Mouse (Mus musculus) midbrain, embryonic 13.5 days (tissue): Measurements from ENCODE around the gene Med1. TPM values are rescaled to one million over a fixed set of nuclear protein-coding genes. Genes with fewer than 3 reads are reported as not detected.
"Not testable (repeated sequence)": the region's sequence is repeated elsewhere in the genome, so short reads cannot be mapped to it uniquely, and the experiment has no call there.

Experiments used
- ATAC-seq: fragments of 200-750 bp; cut with Nextera tagmentation; 2 replicates; pipeline ENCODE4 v1.8.0; 2017; ENCODE audit warnings: mild to moderate bottlenecking, moderate TSS enrichment, moderate library complexity
- H3K27ac ChIP-seq: fragments of 300-500 bp; sonication (generic); 2 replicates; pipeline ENCODE4 v1.5.1; 2015; ENCODE audit warnings: inconsistent platforms, mild to moderate bottlenecking, moderate library complexity
- H3K27me3 ChIP-seq: fragments of 300-500 bp; sonication (generic); 2 replicates; pipeline ENCODE4 v1.6.1; 2015; ENCODE audit warnings: mild to moderate bottlenecking, inconsistent platforms
- H3K36me3 ChIP-seq: fragments of 300-500 bp; sonication (generic); 2 replicates; pipeline ENCODE4 v1.6.1; 2015; ENCODE audit warnings: mild to moderate bottlenecking, inconsistent platforms
- H3K4me1 ChIP-seq: fragments of 300-500 bp; sonication (generic); replicated peaks from 2 replicates; pipeline ENCODE4 v1.6.1; 2015; ENCODE audit warnings: inconsistent platforms
- H3K4me2 ChIP-seq: fragments of 300-500 bp; sonication (generic); replicated peaks from 2 replicates; pipeline ENCODE4 v1.6.1; 2015; ENCODE audit warnings: moderate library complexity, mild to moderate bottlenecking, inconsistent platforms
- H3K4me3 ChIP-seq: fragments of 300-500 bp; sonication (generic); replicated peaks from 2 replicates; pipeline ENCODE4 v1.5.1; 2015; ENCODE audit warnings: mild to moderate bottlenecking, inconsistent platforms
- H3K9ac ChIP-seq: fragments of 300-500 bp; sonication (generic); replicated peaks from 2 replicates; pipeline ENCODE4 v1.6.1; 2015; ENCODE audit warnings: mild to moderate bottlenecking, inconsistent platforms
- H3K9me3 ChIP-seq: fragments of 300-500 bp; sonication (generic); 2 replicates; pipeline ENCODE4 v1.6.1; 2016; ENCODE audit warnings: mild to moderate bottlenecking, inconsistent platforms
- WGBS: fragments of 180-500 bp; shearing (Covaris S2); methylation state at CpG from one replicate; pipeline ENCODE4 v1.1.7; 2015; 5-methylcytosine and 5-hydroxymethylcytosine counted together
- polyA plus RNA-seq: library from polyadenylated mRNA; unstranded; fragments of >200 nt; fragmentation: Nextera tagmentation; extraction: Ambion mirVana; gene quantifications from 2 replicates; pipeline ENCODE4 v1.2.1, GENCODE M21; 2015

Gene Med1
- polyA plus RNA-seq, 1 experiment from 2014 or later: 74.3 TPM

- Histone ChIP-seq H3K27ac (peak overlapping the region; percentile 100), H3K36me3 (no peaks in the 10 kb centered on the region), H3K4me3 (peak overlapping the region; percentile 94), H3K4me1 (peaks cover 29% of the 10 kb centered on the region), H3K9ac (peak overlapping the region; percentile 81), H3K9me3 (no peaks in the 10 kb centered on the region), H3K4me2 (peak overlapping the region; percentile 84), H3K27me3 (no peaks in the 10 kb centered on the region; the same call in 1 of the 2 replicates)
- ATAC-seq: peak; percentile 39
- 2% methylated on average over 27 of the region's 27 CpGs for WGBS
Observed at GRCm38 (mm10) chr11:98201791-98202640, 8.9 kb upstream of the Med1 start.

- Histone ChIP-seq H3K4me1 (peaks cover 18% of the 10 kb centered on the region), H3K4me3 (no peak overlapping the region), H3K36me3 (peaks cover 36% of the 10 kb centered on the region), H3K27me3 (no peaks in the 10 kb centered on the region), H3K9ac (no peak overlapping the region), H3K27ac (no peak overlapping the region), H3K4me2 (no peak overlapping the region), H3K9me3 (no peaks in the 10 kb centered on the region)
- ATAC-seq: no peak
- 91% methylated on average over 5 of the region's 5 CpGs for WGBS
Observed at GRCm38 (mm10) chr11:98190820-98191219, 2.3 kb downstream of the Med1 start.

- no peak overlapping the region for H3K4me3 ChIP-seq
- H3K9me3 ChIP-seq: no peaks in the 10 kb centered on the region
- H3K27me3 ChIP-seq: no peaks in the 10 kb centered on the region
- peaks cover 15% of the 10 kb centered on the region for H3K4me1 ChIP-seq
- WGBS: 93% methylated on average over 9 of the region's 9 CpGs
- H3K9ac ChIP-seq: no peak overlapping the region
- no peak for ATAC-seq
- peaks cover 64% of the 10 kb centered on the region for H3K36me3 ChIP-seq
- no peak overlapping the region for H3K4me2 ChIP-seq
- H3K27ac ChIP-seq: no peak overlapping the region
Observed at GRCm38 (mm10) chr11:98187640-98188395, 5.3 kb downstream of the Med1 start.

- ATAC-seq, H3K27ac ChIP-seq, H3K9ac ChIP-seq, H3K9me3 ChIP-seq, H3K4me1 ChIP-seq, H3K4me2 ChIP-seq, H3K4me3 ChIP-seq, H3K27me3 ChIP-seq: not testable (repeated sequence)
- WGBS: 97% methylated on average over 3 of the region's 3 CpGs
- H3K36me3 ChIP-seq: peaks cover 82% of the 10 kb centered on the region
Observed at GRCm38 (mm10) chr11:98182149-98182548, 10.9 kb downstream of the Med1 start.

GRCm38 (mm10) chr11:98168400-98168799 lies 24.7 kb downstream of the Med1 start:
- Histone ChIP-seq H3K4me3 (no peak overlapping the region), H3K4me2 (no peak overlapping the region), H3K27ac (no peak overlapping the region), H3K27me3 (no peaks in the 10 kb centered on the region), H3K4me1 (no peaks in the 10 kb centered on the region), H3K9me3 (no peaks in the 10 kb centered on the region), H3K36me3 (peaks cover 79% of the 10 kb centered on the region), H3K9ac (no peak overlapping the region)
- ATAC-seq: no peak
- 82% methylated on average over 1 of the region's 1 CpGs for WGBS

GRCm38 (mm10) chr11:98155094-98155493 lies 38.0 kb downstream of the Med1 start:
- 90% methylated on average over 6 of the region's 6 CpGs for WGBS
- Histone ChIP-seq H3K9ac (no peak overlapping the region), H3K27ac (no peak overlapping the region), H3K4me2 (no peak overlapping the region), H3K27me3 (no peaks in the 10 kb centered on the region), H3K9me3 (no peaks in the 10 kb centered on the region), H3K4me1 (peaks cover 3% of the 10 kb centered on the region; the same call in 1 of the 2 replicates), H3K4me3 (no peak overlapping the region), H3K36me3 (peaks cover 53% of the 10 kb centered on the region)
- no peak for ATAC-seq

- Histone ChIP-seq H3K36me3 (peaks cover 13% of the 10 kb centered on the region), H3K9ac (no peak overlapping the region), H3K27ac (no peak overlapping the region), H3K4me2 (peak overlapping the region; percentile 91), H3K9me3 (no peaks in the 10 kb centered on the region), H3K4me1 (peaks cover 31% of the 10 kb centered on the region), H3K27me3 (no peaks in the 10 kb centered on the region), H3K4me3 (peak overlapping the region; percentile 98)
- 11% methylated on average over 10 of the region's 10 CpGs for WGBS
- ATAC-seq: no peak
Observed at GRCm38 (mm10) chr11:98150625-98151156, 42.4 kb downstream of the Med1 start.

GRCm38 (mm10) chr11:98149786-98150624 lies 43.1 kb downstream of the Med1 start, which contains the start of gene Fbxl20:
Gene Fbxl20, minus strand, starts transcription at chr11:98150403.
- peaks cover 7% of the 10 kb centered on the region for H3K36me3 ChIP-seq
- ATAC-seq: peak; percentile 88
- no peaks in the 10 kb centered on the region for H3K9me3 ChIP-seq
- peak within 1 kb of the TSS; percentile 98 for H3K27ac ChIP-seq
- H3K4me2 ChIP-seq: peak within 1 kb of the TSS; percentile 91
- peaks cover 35% of the 10 kb centered on the region for H3K4me1 ChIP-seq
- H3K4me3 ChIP-seq: peak within 1 kb of the TSS; percentile 98
- H3K27me3 ChIP-seq: no peaks in the 10 kb centered on the region
- peak within 1 kb of the TSS; percentile 94 for H3K9ac ChIP-seq
- WGBS: under 1% methylated on average over 48 of the region's 65 CpGs

GRCm38 (mm10) chr11:98149304-98149750 lies 43.8 kb downstream of the Med1 start:
- ATAC-seq: peak; percentile 93
- H3K9me3 ChIP-seq: no peaks in the 10 kb centered on the region
- peaks cover 35% of the 10 kb centered on the region for H3K4me1 ChIP-seq
- H3K27ac ChIP-seq: peak overlapping the region; percentile 98
- under 1% methylated on average over 31 of the region's 57 CpGs for WGBS
- H3K4me3 ChIP-seq: peak overlapping the region; percentile 98
- H3K9ac ChIP-seq: peak overlapping the region; percentile 94
- H3K4me2 ChIP-seq: peak overlapping the region; percentile 91
- 0 out of 2 replicates have a peak, but pooled peaks cover 5% of the 10 kb centered on the region for H3K36me3 ChIP-seq
- no peaks in the 10 kb centered on the region for H3K27me3 ChIP-seq

- 0 out of 2 replicates have a peak, but pooled peaks cover 2% of the 10 kb centered on the region for H3K36me3 ChIP-seq
- peak overlapping the region; percentile 98 for H3K4me3 ChIP-seq
- ATAC-seq: peak; percentile 31
- H3K27me3 ChIP-seq: no peaks in the 10 kb centered on the region
- H3K9me3 ChIP-seq: no peaks in the 10 kb centered on the region
- H3K4me1 ChIP-seq: peaks cover 35% of the 10 kb centered on the region
- peak overlapping the region; percentile 94 for H3K9ac ChIP-seq
- peak overlapping the region; percentile 91 for H3K4me2 ChIP-seq
- peak overlapping the region; percentile 98 for H3K27ac ChIP-seq
- WGBS: 3% methylated on average over 45 of the region's 45 CpGs
Observed at GRCm38 (mm10) chr11:98148551-98149301, 44.4 kb downstream of the Med1 start.
